Mouse (Mus musculus): ENCODE measurements around the gene Arhgap19.

GRCm38 (mm10) chr19:41841105-41841750, 39.4 kb upstream of the Arhgap19 start:
- TF ChIP-seq CTCF (IDR thresholded peaks at IDR 0.05; ENCODE audit: insufficient read depth, low read depth, low read length), result no peak
- no peak for TF ChIP-seq POLR2A (IDR thresholded peaks at IDR 0.05; ENCODE audit: insufficient read depth, low read depth, low read length)
